Mouse (Mus musculus) midbrain, embryonic 11.5 days (tissue): Measurements from ENCODE around the gene Foxl2. TPM values are rescaled to one million over a fixed set of nuclear protein-coding genes. Genes with fewer than 3 reads are reported as not detected.

Source experiments
- ATAC-seq: fragments of 200-750 bp; cut with Nextera tagmentation; 2 replicates; pipeline ENCODE4 v1.8.0; 2017; ENCODE audit warnings: moderate TSS enrichment, moderate library complexity; ENCODE audit not compliant: low FRiP score
- DNase-seq: peaks from one replicate; pipeline ENCODE4 v3.0.0; 2015; ENCODE audit warnings: low spot score; ENCODE audit errors: missing footprints
- H3K27ac ChIP-seq: fragments of 300-500 bp; sonication (generic); 2 replicates; pipeline ENCODE4 v1.5.1; 2014; ENCODE audit warnings: low read depth, low read length
- H3K27me3 ChIP-seq: fragments of 300-500 bp; sonication (generic); 2 replicates; pipeline ENCODE4 v1.6.1; 2014; ENCODE audit warnings: mild to moderate bottlenecking, low read length, moderate library complexity, mixed read lengths; ENCODE audit not compliant: control insufficient read depth, insufficient read depth
- H3K36me3 ChIP-seq: fragments of 300-500 bp; sonication (generic); 2 replicates; pipeline ENCODE4 v1.6.1; 2014; ENCODE audit warnings: mild to moderate bottlenecking, low read length, moderate library complexity, mixed read lengths; ENCODE audit not compliant: control insufficient read depth, insufficient read depth
- H3K4me1 ChIP-seq: fragments of 300-500 bp; sonication (generic); 2 replicates; pipeline ENCODE4 v1.6.1; 2014; ENCODE audit warnings: low read length; ENCODE audit not compliant: control insufficient read depth, insufficient read depth
- H3K4me2 ChIP-seq: fragments of 300-500 bp; sonication (generic); 2 replicates; pipeline ENCODE4 v1.6.1; 2014; ENCODE audit warnings: mild to moderate bottlenecking, moderate library complexity
- H3K4me3 ChIP-seq: fragments of 300-500 bp; sonication (generic); 2 replicates; pipeline ENCODE4 v1.5.1; 2014; ENCODE audit warnings: low read depth, low read length
- H3K9ac ChIP-seq: fragments of 300-500 bp; sonication (generic); 2 replicates; pipeline ENCODE4 v1.6.1; 2014; ENCODE audit warnings: low read length
- H3K9me3 ChIP-seq: fragments of 300-500 bp; sonication (generic); 2 replicates; pipeline ENCODE4 v1.6.1; 2016; ENCODE audit warnings: low read length; ENCODE audit not compliant: control insufficient read depth
- WGBS: fragments of 180-500 bp; shearing (Covaris S2); extraction: QIAGEN DNeasy Blood & Tissue Kit; methylation state at CpG from one replicate; pipeline ENCODE4 v1.1.7; 2014; 5-methylcytosine and 5-hydroxymethylcytosine counted together
- polyA plus RNA-seq: library from polyadenylated mRNA; unstranded; fragments of >200 nt; fragmentation: Nextera tagmentation; extraction: Ambion mirVana; gene quantifications from 2 replicates; pipeline ENCODE4 v1.2.1, GENCODE M21; 2014

Gene Foxl2
- 2.2 and 3.6 TPM in 2 replicates for polyA plus RNA-seq

- ATAC-seq (peak; percentile 54), DNase-seq (no peak)
- Histone ChIP-seq H3K4me2 (peak within 1 kb of the TSS; percentile 87), H3K9ac (peak within 1 kb of the TSS; percentile 56), H3K9me3 (no peaks in the 10 kb centered on the region), H3K36me3 (no peaks in the 10 kb centered on the region), H3K27ac (no peak within 1 kb of the TSS; the same call in 1 of the 2 replicates), H3K4me3 (peak within 1 kb of the TSS; percentile 47), H3K4me1 (peaks cover 33% of the 10 kb centered on the region), H3K27me3 (peaks cover 90% of the 10 kb centered on the region)
- whole genome bisulfite sequencing, result 1% methylated on average over 57 of the region's 58 CpGs
Measured at GRCm38 (mm10) chr9:98955103-98955715, at the start of gene Foxl2. TSS of gene Foxl2 (plus strand) at chr9:98955288.

- 93% methylated on average over 5 of the region's 5 CpGs for WGBS
- H3K27me3 ChIP-seq, result no peaks in the 10 kb centered on the region
- no peaks in the 10 kb centered on the region for H3K9me3 ChIP-seq
- no peaks in the 10 kb centered on the region for H3K36me3 ChIP-seq
- no peak overlapping the region for H3K4me3 ChIP-seq
- H3K4me2 ChIP-seq, result no peak overlapping the region
- ATAC-seq, result no peak
- H3K4me1 ChIP-seq, result no peaks in the 10 kb centered on the region; the same call in 1 of the 2 replicates
- no peak overlapping the region for H3K27ac ChIP-seq
- DNase-seq, result no peak
- H3K9ac ChIP-seq, result no peak overlapping the region
Measured at GRCm38 (mm10) chr9:98920629-98921523, 34.2 kb upstream of the Foxl2 start.

GRCm38 (mm10) chr9:98923119-98923518 lies 32.0 kb upstream of the Foxl2 start:
- H3K36me3 ChIP-seq, result no peaks in the 10 kb centered on the region
- no peak for ATAC-seq
- no peak for DNase-seq
- H3K9me3 ChIP-seq, result no peaks in the 10 kb centered on the region
- no peak overlapping the region for H3K4me3 ChIP-seq
- H3K27ac ChIP-seq, result no peak overlapping the region
- WGBS, result 21% methylated on average over 6 of the region's 6 CpGs
- no peaks in the 10 kb centered on the region; the same call in 1 of the 2 replicates for H3K4me1 ChIP-seq
- H3K9ac ChIP-seq, result no peak overlapping the region
- no peaks in the 10 kb centered on the region for H3K27me3 ChIP-seq
- no peak overlapping the region for H3K4me2 ChIP-seq

- Histone ChIP-seq H3K9me3 (no peaks in the 10 kb centered on the region), H3K36me3 (no peaks in the 10 kb centered on the region), H3K9ac (no peak overlapping the region), H3K4me1 (no peaks in the 10 kb centered on the region; the same call in 1 of the 2 replicates), H3K4me2 (no peak overlapping the region), H3K4me3 (no peak overlapping the region), H3K27ac (no peak overlapping the region), H3K27me3 (no peaks in the 10 kb centered on the region)
- 56% methylated on average over 6 of the region's 6 CpGs for WGBS
- peak; percentile 54 for DNase-seq
- ATAC-seq, result no peak
Measured at GRCm38 (mm10) chr9:98924183-98924582, 30.9 kb upstream of the Foxl2 start.

- Histone ChIP-seq H3K9ac (no peak overlapping the region), H3K27ac (no peak overlapping the region), H3K4me1 (peaks cover 7% of the 10 kb centered on the region), H3K4me3 (no peak overlapping the region), H3K27me3 (peaks cover 3% of the 10 kb centered on the region), H3K4me2 (no peak overlapping the region), H3K9me3 (peaks cover 2% of the 10 kb centered on the region; the same call in 1 of the 2 replicates), H3K36me3 (no peaks in the 10 kb centered on the region)
- ATAC-seq (no peak), DNase-seq (peak; percentile 80)
- WGBS, result 90% methylated on average over 2 of the region's 2 CpGs
Measured at GRCm38 (mm10) chr9:98929496-98929895, 25.6 kb upstream of the Foxl2 start.

GRCm38 (mm10) chr9:98932931-98933330 lies 22.2 kb upstream of the Foxl2 start:
- DNase-seq, result peak; percentile 90
- WGBS, result 1% methylated on average over 6 of the region's 6 CpGs
- H3K36me3 ChIP-seq, result no peaks in the 10 kb centered on the region
- peak; percentile 24; the same call in 1 of the 2 replicates for ATAC-seq
- H3K9ac ChIP-seq, result no peak overlapping the region
- peaks cover 7% of the 10 kb centered on the region for H3K4me1 ChIP-seq
- H3K4me2 ChIP-seq, result no peak overlapping the region
- no peak overlapping the region for H3K27ac ChIP-seq
- H3K9me3 ChIP-seq, result peaks cover 2% of the 10 kb centered on the region; the same call in 1 of the 2 replicates
- H3K27me3 ChIP-seq, result peaks cover 13% of the 10 kb centered on the region
- H3K4me3 ChIP-seq, result no peak overlapping the region

GRCm38 (mm10) chr9:98935190-98935909 lies 19.7 kb upstream of the Foxl2 start:
- H3K4me2 ChIP-seq, result no peak overlapping the region
- 7% methylated on average over 16 of the region's 16 CpGs for WGBS
- peaks cover 7% of the 10 kb centered on the region for H3K4me1 ChIP-seq
- DNase-seq, result peak; percentile 83
- no peak overlapping the region for H3K4me3 ChIP-seq
- H3K27ac ChIP-seq, result no peak overlapping the region
- no peaks in the 10 kb centered on the region for H3K36me3 ChIP-seq
- H3K9me3 ChIP-seq, result no peaks in the 10 kb centered on the region
- H3K9ac ChIP-seq, result no peak overlapping the region
- 0 out of 2 replicates have a peak, but pooled peaks have one; percentile 35 for ATAC-seq
- peaks cover 13% of the 10 kb centered on the region for H3K27me3 ChIP-seq

DNA sequence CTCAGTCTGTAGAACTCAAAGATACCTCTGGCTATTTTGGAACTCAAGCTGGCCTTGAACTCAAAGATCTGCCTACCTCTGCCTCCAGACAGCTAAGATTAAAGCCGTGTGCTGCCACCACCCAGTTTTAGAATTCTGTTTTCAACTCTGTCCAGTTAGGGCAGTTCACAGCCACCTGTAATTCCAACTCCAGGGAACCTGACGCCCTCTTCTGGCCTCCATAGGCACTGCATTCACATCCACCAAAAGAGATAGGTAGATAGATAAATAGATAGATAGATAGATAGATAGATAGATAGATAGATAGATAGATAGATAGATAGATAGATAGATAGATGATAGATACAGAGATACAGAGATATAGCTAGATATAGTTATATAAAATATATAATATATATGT lies 15.8 kb upstream of the Foxl2 start:
- DNase-seq (peak; percentile 83), ATAC-seq (no peak)
- Histone ChIP-seq H3K27ac (no peak overlapping the region), H3K9ac (no peak overlapping the region), H3K4me2 (no peak overlapping the region), H3K4me3 (no peak overlapping the region), H3K27me3 (peaks cover 11% of the 10 kb centered on the region), H3K4me1 (no peaks in the 10 kb centered on the region), H3K36me3 (no peaks in the 10 kb centered on the region), H3K9me3 (no peaks in the 10 kb centered on the region)
- 17% methylated on average over 2 of the region's 2 CpGs for WGBS
